Mouse (Mus musculus) midbrain, embryonic 14.5 days (tissue): ENCODE measurements at regions not wholly inside any gene's neighbourhood (a gene's known extent, or its start where the extent isn't known, plus 50 kb on each side); places are given as distances from the start of the nearest gene placed in this dataset.

Experiments used
- ATAC-seq: fragments of 200-750 bp; cut with Nextera tagmentation; 2 replicates; pipeline ENCODE4 v1.8.0; 2017; ENCODE audit warnings: moderate number of reproducible peaks, moderate library complexity; ENCODE audit not compliant: low FRiP score, low TSS enrichment
- DNase-seq: peaks from one replicate; pipeline ENCODE4 v3.0.0-alpha.2; 2015
- H3K27ac ChIP-seq: fragments of 300-500 bp; sonication (generic); replicated peaks from 2 replicates; pipeline ENCODE4 v1.5.1; 2014; ENCODE audit warnings: mild to moderate bottlenecking, low read depth, low read length, moderate library complexity
- H3K27me3 ChIP-seq: fragments of 300-500 bp; sonication (generic); 2 replicates; pipeline ENCODE4 v1.6.1; 2014; ENCODE audit warnings: low read length, control low read depth, mixed read lengths; ENCODE audit not compliant: control insufficient read depth, insufficient read depth
- H3K36me3 ChIP-seq: fragments of 300-500 bp; sonication (generic); 2 replicates; pipeline ENCODE4 v1.6.1; 2014; ENCODE audit warnings: low read length, control low read depth; ENCODE audit not compliant: control insufficient read depth, insufficient read depth
- H3K4me1 ChIP-seq: fragments of 300-500 bp; sonication (generic); 2 replicates; pipeline ENCODE4 v1.6.1; 2014; ENCODE audit warnings: mild to moderate bottlenecking, antibody characterized with exemption, low read length, control low read depth; ENCODE audit not compliant: control insufficient read depth, insufficient read depth
- H3K4me2 ChIP-seq: fragments of 300-500 bp; sonication (generic); 2 replicates; pipeline ENCODE4 v1.6.1; 2014; ENCODE audit warnings: mild to moderate bottlenecking, low read length, moderate library complexity
- H3K4me3 ChIP-seq: fragments of 300-500 bp; sonication (generic); replicated peaks from 2 replicates; pipeline ENCODE4 v1.5.1; 2014; ENCODE audit warnings: low read depth, low read length
- H3K9ac ChIP-seq: fragments of 300-500 bp; sonication (generic); replicated peaks from 2 replicates; pipeline ENCODE4 v1.6.1; 2014; ENCODE audit warnings: mild to moderate bottlenecking, low read length, moderate library complexity
- H3K9me3 ChIP-seq: fragments of 300-500 bp; sonication (generic); 2 replicates; pipeline ENCODE4 v1.6.1; 2016; ENCODE audit warnings: low read length, control low read depth, mixed read lengths; ENCODE audit not compliant: control insufficient read depth
- WGBS: fragments of 180-500 bp; shearing (Covaris S2); extraction: QIAGEN DNeasy Blood & Tissue Kit; methylation state at CpG from one replicate; pipeline ENCODE4 v1.1.7; 2014; 5-methylcytosine and 5-hydroxymethylcytosine counted together

DNA sequence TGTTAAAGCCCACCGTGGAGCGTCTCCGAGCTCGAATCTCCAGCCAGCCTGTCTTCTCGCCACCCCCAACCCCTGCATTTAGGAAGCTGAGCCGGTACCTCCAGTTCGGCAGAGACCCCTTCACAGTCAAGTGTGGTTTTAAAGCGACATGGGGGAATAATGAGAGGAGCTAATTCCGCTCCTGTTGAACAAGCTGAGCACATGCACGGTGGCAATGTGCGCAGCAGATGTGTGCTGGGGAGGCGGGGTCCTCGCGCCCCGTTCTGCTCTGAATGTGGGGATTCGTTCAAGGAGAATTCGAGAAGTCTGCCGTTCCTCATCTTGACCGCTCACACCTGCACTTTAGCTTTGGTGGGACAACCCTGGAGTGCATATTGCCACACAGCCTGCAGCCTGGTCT lies 123.4 kb upstream of the Tbx3 start:
- 84% methylated on average over 19 of the region's 19 CpGs for WGBS
- no peak for ATAC-seq
- Histone ChIP-seq H3K36me3 (no peaks in the 10 kb centered on the region), H3K4me1 (no peaks in the 10 kb centered on the region), H3K9me3 (no peaks in the 10 kb centered on the region), H3K27me3 (no peaks in the 10 kb centered on the region), H3K27ac (no peak overlapping the region), H3K4me2 (no peak overlapping the region), H3K4me3 (no peak overlapping the region), H3K9ac (no peak overlapping the region)
- DNase-seq: no peak

DNA sequence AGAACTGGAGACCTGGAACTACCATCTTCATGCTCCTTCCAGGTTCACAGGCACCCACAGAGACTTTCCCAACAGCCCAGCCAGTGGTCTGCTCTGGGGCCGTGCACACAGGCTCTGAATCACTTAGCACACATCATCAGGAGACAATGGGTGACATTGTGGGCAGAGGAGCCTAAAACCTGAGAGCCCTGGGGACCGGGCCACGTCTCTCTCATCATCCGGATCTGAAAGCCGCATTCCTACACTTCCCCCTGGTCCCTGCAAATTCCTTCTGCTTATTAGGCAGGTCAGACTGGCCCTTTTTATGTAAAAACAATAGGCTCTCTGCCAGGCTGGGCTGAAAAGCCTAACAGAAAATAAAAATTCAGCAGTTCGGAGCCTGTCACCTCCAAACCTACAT lies 119.6 kb upstream of the Tbx3 start:
- H3K4me3 ChIP-seq: no peak overlapping the region
- H3K4me1 ChIP-seq: no peaks in the 10 kb centered on the region
- no peak for DNase-seq
- no peaks in the 10 kb centered on the region for H3K27me3 ChIP-seq
- WGBS: 35% methylated on average over 6 of the region's 6 CpGs
- H3K4me2 ChIP-seq: no peak overlapping the region
- H3K36me3 ChIP-seq: no peaks in the 10 kb centered on the region
- no peak overlapping the region for H3K27ac ChIP-seq
- H3K9ac ChIP-seq: no peak overlapping the region
- no peak for ATAC-seq
- H3K9me3 ChIP-seq: no peaks in the 10 kb centered on the region

DNA sequence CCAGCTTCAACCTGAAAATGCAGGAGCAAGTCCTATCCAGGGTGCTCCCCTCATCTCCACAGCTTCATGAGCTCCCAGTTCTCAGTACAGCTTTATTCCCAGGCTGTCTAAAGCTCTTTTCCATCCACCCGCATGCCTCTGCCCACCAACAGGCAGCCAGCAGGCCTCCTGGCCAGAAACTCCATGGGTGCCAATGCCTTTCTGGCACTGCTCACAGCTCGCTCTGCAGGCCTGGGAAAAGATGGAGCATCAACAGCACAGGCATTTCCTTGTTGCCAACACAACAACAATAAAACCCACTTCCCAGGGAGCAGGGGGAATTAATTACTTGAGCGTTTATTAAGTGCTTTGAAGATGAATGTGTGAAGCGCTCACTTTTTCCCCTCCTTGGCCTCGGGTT lies 117.0 kb upstream of the Tbx3 start:
- Histone ChIP-seq H3K27ac (no peak overlapping the region), H3K36me3 (no peaks in the 10 kb centered on the region), H3K9ac (no peak overlapping the region), H3K4me3 (no peak overlapping the region), H3K9me3 (no peaks in the 10 kb centered on the region), H3K27me3 (no peaks in the 10 kb centered on the region), H3K4me2 (no peak overlapping the region), H3K4me1 (no peaks in the 10 kb centered on the region)
- ATAC-seq (no peak), DNase-seq (peak; percentile 39)
- WGBS: 49% methylated on average over 5 of the region's 5 CpGs

DNA sequence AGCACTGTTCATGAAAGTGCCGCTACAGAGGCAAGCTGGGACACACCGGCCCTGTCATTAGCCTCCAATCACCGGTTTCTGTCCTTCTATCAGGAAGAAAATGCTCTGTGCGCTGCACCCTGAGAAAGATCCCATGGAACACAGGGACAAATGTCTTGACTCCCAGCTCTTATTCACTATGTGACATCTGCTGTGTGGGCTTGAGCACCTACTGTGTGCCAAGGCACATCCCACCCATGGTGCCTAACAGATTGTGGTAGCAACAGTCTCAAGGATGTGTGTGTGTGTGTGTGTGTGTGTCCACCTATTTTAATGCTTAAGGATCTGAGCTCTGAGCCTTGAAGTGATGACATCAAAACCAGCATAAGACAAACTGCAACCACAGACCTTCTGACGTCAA lies 113.4 kb upstream of the Tbx3 start:
- H3K36me3 ChIP-seq: no peaks in the 10 kb centered on the region
- H3K9ac ChIP-seq: no peak overlapping the region
- no peak overlapping the region for H3K27ac ChIP-seq
- 77% methylated on average over 5 of the region's 5 CpGs for WGBS
- no peak for ATAC-seq
- no peak for DNase-seq
- no peak overlapping the region for H3K4me3 ChIP-seq
- no peaks in the 10 kb centered on the region for H3K9me3 ChIP-seq
- H3K4me2 ChIP-seq: no peak overlapping the region
- no peaks in the 10 kb centered on the region for H3K4me1 ChIP-seq
- H3K27me3 ChIP-seq: no peaks in the 10 kb centered on the region

DNA sequence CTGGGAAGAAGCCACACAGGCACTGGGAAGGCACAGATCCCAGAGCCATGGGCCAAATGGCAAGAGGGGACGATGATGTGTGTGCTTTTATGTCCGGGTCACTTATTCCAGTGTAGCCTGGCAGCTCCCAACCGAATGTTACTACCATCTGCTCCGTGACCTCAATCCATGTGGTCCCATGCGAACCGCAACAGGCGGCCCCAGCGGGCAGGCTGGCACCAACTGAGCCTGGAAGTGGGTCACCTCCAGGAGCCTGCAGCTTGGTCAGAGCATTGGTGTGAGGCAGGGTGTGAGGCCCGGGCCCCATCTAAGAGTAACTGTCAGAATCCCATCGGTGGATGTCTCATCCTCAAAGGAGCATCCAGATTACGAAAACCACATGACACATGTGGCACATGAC lies 110.8 kb upstream of the Tbx3 start:
- no peaks in the 10 kb centered on the region for H3K9me3 ChIP-seq
- no peak overlapping the region for H3K9ac ChIP-seq
- H3K36me3 ChIP-seq: no peaks in the 10 kb centered on the region
- H3K4me3 ChIP-seq: no peak overlapping the region
- 93% methylated on average over 11 of the region's 11 CpGs for WGBS
- peaks cover 9% of the 10 kb centered on the region; the same call in 1 of the 2 replicates for H3K4me1 ChIP-seq
- ATAC-seq (no peak), DNase-seq (no peak)
- no peak overlapping the region for H3K27ac ChIP-seq
- no peaks in the 10 kb centered on the region for H3K27me3 ChIP-seq
- no peak overlapping the region for H3K4me2 ChIP-seq

DNA sequence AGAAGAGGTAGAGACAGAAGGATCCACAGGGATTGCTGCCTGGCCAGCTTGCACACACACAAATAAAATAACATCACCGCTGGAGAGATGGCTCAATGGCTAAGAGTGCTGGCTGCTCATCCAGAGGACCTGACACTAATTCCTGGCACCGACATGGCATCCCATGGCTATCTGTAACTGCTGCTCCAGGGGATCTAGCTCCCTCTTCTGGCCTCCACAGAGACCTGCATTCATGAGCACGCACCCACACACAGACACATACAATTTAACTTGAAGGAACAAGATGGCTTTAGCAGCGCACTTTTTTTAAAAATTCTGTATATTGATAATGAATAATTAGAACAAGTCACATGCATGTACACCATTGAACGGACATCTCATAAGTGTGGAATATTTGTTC lies 110.1 kb upstream of the Tbx3 start:
- Histone ChIP-seq H3K27me3 (no peaks in the 10 kb centered on the region), H3K36me3 (no peaks in the 10 kb centered on the region), H3K4me3 (no peak overlapping the region), H3K4me2 (no peak overlapping the region), H3K4me1 (peaks cover 9% of the 10 kb centered on the region; the same call in 1 of the 2 replicates), H3K27ac (no peak overlapping the region), H3K9me3 (no peaks in the 10 kb centered on the region), H3K9ac (no peak overlapping the region)
- no peak for DNase-seq
- 97% methylated on average over 5 of the region's 5 CpGs for WGBS
- no peak for ATAC-seq

DNA sequence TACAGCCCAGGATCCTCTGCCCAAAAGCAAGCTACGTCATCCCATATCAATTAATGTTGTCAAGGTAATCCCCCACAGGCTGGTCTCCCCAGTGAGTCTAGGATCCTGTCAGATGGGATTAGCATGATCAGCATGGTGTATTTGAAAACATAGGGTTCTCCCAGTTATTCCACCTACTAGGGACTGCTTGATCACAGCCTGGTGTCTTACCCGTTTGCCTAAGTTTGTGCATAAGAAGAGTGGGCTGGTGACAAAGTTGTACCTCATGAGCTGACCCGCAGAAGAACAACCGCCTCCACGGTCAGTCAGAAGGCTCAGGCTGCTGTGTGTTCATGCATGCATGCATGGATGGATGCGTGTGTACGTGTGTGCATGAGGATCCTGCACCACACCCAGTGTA lies 108.9 kb upstream of the Tbx3 start:
- ATAC-seq (no peak), DNase-seq (no peak)
- Histone ChIP-seq H3K27me3 (no peaks in the 10 kb centered on the region), H3K9ac (no peak overlapping the region), H3K4me3 (no peak overlapping the region), H3K27ac (no peak overlapping the region), H3K4me1 (peaks cover 9% of the 10 kb centered on the region; the same call in 1 of the 2 replicates), H3K9me3 (no peaks in the 10 kb centered on the region), H3K36me3 (no peaks in the 10 kb centered on the region), H3K4me2 (no peak overlapping the region)
- 82% methylated on average over 7 of the region's 7 CpGs for WGBS

DNA sequence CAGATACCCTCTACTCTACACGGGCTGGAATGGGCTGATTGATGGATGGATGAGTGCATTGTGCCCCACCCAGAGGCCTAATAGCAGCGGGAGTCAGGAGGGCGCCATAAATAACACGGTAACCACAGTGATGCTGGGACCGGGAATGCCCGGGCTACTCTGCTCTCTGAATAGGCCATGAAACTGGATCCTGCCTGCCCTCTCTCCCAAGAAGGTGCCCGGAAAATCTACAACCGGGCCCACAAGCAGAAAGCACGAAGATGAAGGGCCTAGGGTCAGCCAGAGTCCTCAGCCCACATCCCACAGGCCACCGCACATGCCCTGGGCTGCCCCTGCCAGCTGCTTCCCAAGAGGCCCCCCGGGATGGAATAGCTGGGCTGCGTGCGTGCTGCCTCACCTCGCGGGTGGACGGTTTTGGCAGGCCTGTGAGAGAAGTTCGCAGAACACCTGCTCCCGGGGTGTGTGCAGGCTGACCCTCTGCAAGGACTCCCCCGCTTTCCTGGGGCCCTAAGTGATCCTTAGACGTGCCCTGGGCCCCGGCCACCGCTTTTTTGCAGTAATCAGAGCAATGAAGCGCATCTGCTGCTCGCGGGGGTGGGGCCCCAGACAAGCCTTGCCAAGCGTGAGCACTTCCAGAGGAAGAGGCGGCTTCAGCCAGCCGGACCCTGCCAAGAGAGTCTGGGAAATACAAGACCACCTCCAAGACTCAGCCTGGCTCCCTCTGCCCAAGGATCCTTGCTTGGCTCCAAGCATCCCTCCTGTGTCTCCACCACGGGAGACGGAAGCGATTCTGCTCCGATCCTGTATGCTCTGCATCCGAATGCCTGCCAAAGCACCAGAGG lies 106.7 kb upstream of the Tbx3 start:
- Histone ChIP-seq H3K4me3 (no peak overlapping the region), H3K36me3 (no peaks in the 10 kb centered on the region), H3K4me1 (peaks cover 9% of the 10 kb centered on the region; the same call in 1 of the 2 replicates), H3K9ac (no peak overlapping the region), H3K27ac (no peak overlapping the region), H3K9me3 (no peaks in the 10 kb centered on the region), H3K27me3 (no peaks in the 10 kb centered on the region), H3K4me2 (peak overlapping the region; percentile 37)
- ATAC-seq: no peak
- 14% methylated on average over 33 of the region's 33 CpGs for WGBS
- DNase-seq: peak; percentile 41

DNA sequence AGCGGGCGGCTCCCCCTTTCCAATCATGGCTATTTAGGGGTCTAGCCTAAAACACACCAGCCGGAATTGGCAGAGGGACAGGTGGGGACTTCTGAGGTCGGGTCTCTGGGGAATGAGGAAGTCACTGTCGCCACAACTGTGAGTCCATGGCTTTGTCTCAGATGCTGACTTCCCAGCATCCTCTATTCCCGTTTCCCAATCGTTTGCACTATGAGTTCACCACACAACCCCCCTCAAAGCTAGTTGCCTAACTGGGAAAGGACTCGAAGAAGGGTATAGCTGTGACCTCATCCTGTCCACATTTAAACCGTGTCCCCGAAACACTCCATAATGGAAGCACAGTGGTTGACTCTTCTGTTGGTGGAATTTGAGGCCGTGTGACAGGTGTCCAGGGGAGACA lies 102.8 kb upstream of the Tbx3 start:
- 86% methylated on average over 11 of the region's 11 CpGs for WGBS
- Histone ChIP-seq H3K36me3 (no peaks in the 10 kb centered on the region), H3K27me3 (no peaks in the 10 kb centered on the region), H3K9me3 (no peaks in the 10 kb centered on the region), H3K4me2 (no peak overlapping the region), H3K4me1 (peaks cover 9% of the 10 kb centered on the region; the same call in 1 of the 2 replicates), H3K9ac (no peak overlapping the region), H3K4me3 (no peak overlapping the region), H3K27ac (no peak overlapping the region)
- DNase-seq (no peak), ATAC-seq (no peak)
